Mouse (Mus musculus): ENCODE measurements around the gene Etl4.

DNA sequence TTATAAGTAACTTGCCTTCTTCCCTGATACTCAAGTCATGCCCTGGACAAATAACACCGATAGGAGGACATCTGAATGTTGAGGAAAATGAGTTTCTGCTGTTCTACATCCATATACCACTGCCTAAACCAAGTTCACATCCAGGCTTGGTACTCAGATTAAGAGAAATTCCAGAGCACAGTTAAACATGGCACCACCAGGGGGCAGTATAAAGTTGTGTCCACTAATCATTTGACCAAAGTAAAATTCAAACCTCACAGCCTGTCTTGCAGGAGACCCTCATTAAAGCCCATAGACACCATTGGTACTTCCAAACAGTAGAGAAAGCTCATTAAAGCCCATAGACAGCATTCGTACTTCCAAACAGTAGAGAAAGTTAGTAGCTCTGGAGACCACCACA lies 366.5 kb downstream of the Etl4 start:
- no peak for TF ChIP-seq EP300 (IDR thresholded peaks at IDR 0.05; ENCODE audit: insufficient read depth, low read depth, low read length)
- TF ChIP-seq POLR2A (IDR thresholded peaks at IDR 0.05; ENCODE audit: insufficient read depth, low read length): no peak
- no peak for TF ChIP-seq CTCF (IDR thresholded peaks at IDR 0.05; ENCODE audit: low read depth, low read length)
